Mouse (Mus musculus): ENCODE results near the gene Csn1s2a.

- TF ChIP-seq GATA1 (IDR thresholded peaks at IDR 0.05; ENCODE audit: borderline replicate concordance, low read length) (no peak), FLI1 (IDR thresholded peaks at IDR 0.05; ENCODE audit: low read length) (no peak)
Observed at GRCm38 (mm10) chr5:87764546-87764945, 9.8 kb upstream of the Csn1s2a start.
